Mouse (Mus musculus) liver, embryonic 11.5 days (tissue): ENCODE data around the gene Acr. TPM values are rescaled to one million over a fixed set of nuclear protein-coding genes. Genes with fewer than 3 reads are reported as not detected.

Source experiments
- ATAC-seq: fragments of 200-750 bp; cut with Nextera tagmentation; replicated peaks from 2 replicates; pipeline ENCODE4 v1.8.0; 2017; ENCODE audit warnings: moderate number of reproducible peaks, mild to moderate bottlenecking, moderate TSS enrichment, moderate library complexity; ENCODE audit not compliant: low FRiP score
- DNase-seq: peaks from one replicate; pipeline ENCODE4 v3.0.0-alpha.2; 2017; ENCODE audit warnings: low spot score
- H3K27ac ChIP-seq: fragments of 300-500 bp; sonication (generic); 2 replicates; pipeline ENCODE4 v1.5.1; 2014; ENCODE audit warnings: mild to moderate bottlenecking, low read depth, low read length, control low read depth
- H3K27me3 ChIP-seq: fragments of 300-500 bp; sonication (generic); replicated peaks from 2 replicates; pipeline ENCODE4 v1.6.1; 2014; ENCODE audit warnings: low read length, mixed read lengths; ENCODE audit not compliant: control insufficient read depth, insufficient read depth
- H3K36me3 ChIP-seq: fragments of 300-500 bp; sonication (generic); 2 replicates; pipeline ENCODE4 v1.6.1; 2014; ENCODE audit warnings: mild to moderate bottlenecking, low read length, moderate library complexity, mixed read lengths; ENCODE audit not compliant: control insufficient read depth, insufficient read depth
- H3K4me1 ChIP-seq: fragments of 300-500 bp; sonication (generic); replicated peaks from 2 replicates; pipeline ENCODE4 v1.6.1; 2014; ENCODE audit warnings: low read length, mixed read lengths; ENCODE audit not compliant: control insufficient read depth, insufficient read depth
- H3K4me2 ChIP-seq: fragments of 300-500 bp; sonication (generic); 2 replicates; pipeline ENCODE4 v1.6.1; 2014; ENCODE audit warnings: mild to moderate bottlenecking, control low read depth, moderate library complexity
- H3K4me3 ChIP-seq: fragments of 300-500 bp; sonication (generic); 2 replicates; pipeline ENCODE4 v1.5.1; 2014; ENCODE audit warnings: low read depth, low read length, control low read depth
- H3K9ac ChIP-seq: fragments of 300-500 bp; sonication (generic); 2 replicates; pipeline ENCODE4 v1.6.1; 2014; ENCODE audit warnings: low read depth, low read length, control low read depth
- H3K9me3 ChIP-seq: fragments of 300-500 bp; sonication (generic); 2 replicates; pipeline ENCODE4 v1.6.1; 2016; ENCODE audit warnings: low read length, inconsistent platforms, mixed read lengths; ENCODE audit not compliant: control insufficient read depth
- WGBS: fragments of 180-500 bp; shearing (Covaris S2); extraction: QIAGEN DNeasy Blood & Tissue Kit; methylation state at CpG from one replicate; pipeline ENCODE4 v1.1.7; 2014; 5-methylcytosine and 5-hydroxymethylcytosine counted together
- polyA plus RNA-seq: library from polyadenylated mRNA; unstranded; fragments of >200 nt; fragmentation: Nextera tagmentation; extraction: Ambion mirVana; gene quantifications from 2 replicates; pipeline ENCODE4 v1.2.1, GENCODE M21; 2014

Gene Acr
- polyA plus RNA-seq, 1 experiment from 2014 or later = 0.11 TPM

- Histone ChIP-seq H3K36me3 (no peaks in the 10 kb centered on the region), H3K27me3 (peaks cover 24% of the 10 kb centered on the region), H3K4me1 (peaks cover 9% of the 10 kb centered on the region; the same call in 1 of the 2 replicates), H3K4me3 (no peak overlapping the region), H3K4me2 (peak overlapping the region; percentile 19; the same call in 1 of the 2 replicates), H3K9me3 (no peaks in the 10 kb centered on the region), H3K9ac (no peak overlapping the region), H3K27ac (no peak overlapping the region)
- WGBS = 51% methylated on average over 23 of the region's 23 CpGs
- DNase-seq (peak; percentile 48), ATAC-seq (no peak)
Observed at GRCm38 (mm10) chr15:89556401-89557178, 11.5 kb upstream of the Acr start.

DNA sequence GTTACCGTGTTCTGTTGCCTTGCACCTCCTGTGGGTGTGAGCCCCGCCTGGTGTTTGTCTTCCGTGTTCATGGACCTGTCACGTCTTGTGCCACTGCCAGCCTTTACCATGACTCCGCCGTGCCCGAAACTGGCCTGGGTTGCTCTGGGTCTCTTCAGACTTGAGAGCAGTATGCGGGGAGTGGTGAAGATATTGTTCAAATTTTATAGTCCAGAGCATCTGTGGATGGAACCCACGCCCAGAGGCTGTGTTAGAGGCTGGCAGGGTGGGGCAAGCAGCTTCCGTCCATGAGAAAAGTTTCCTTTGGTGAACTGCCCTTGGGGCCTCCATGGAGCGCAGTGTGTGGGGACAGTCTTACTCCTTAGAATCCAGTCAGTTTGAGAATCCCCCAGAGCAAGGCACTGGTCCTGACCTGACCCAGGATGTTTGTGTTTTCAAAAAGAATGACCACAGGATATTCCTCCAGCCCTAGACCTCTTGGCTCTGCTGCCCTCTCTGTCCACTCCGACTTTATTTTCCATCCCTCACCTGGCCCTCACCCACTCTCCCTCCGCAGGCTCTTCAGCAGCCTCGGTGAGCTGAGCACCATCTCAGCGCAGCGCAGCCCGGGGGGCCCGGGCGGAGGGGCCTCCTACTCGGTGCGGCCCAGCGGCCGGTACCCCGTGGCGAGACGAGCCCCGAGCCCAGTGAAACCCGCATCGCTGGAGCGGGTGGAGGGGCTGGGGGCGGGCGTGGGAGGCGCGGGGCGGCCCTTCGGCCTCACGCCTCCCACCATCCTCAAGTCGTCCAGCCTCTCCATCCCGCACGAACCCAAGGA is 10.7 kb upstream of the Acr start:
- H3K4me2 ChIP-seq = peak overlapping the region; percentile 42
- 0 out of 2 replicates have a peak overlapping the region, but pooled peaks have one; percentile 25 for H3K4me3 ChIP-seq
- 48% methylated on average over 40 of the region's 40 CpGs for WGBS
- no peak overlapping the region for H3K27ac ChIP-seq
- peaks cover 24% of the 10 kb centered on the region for H3K27me3 ChIP-seq
- no peak overlapping the region for H3K9ac ChIP-seq
- no peaks in the 10 kb centered on the region for H3K36me3 ChIP-seq
- no peak; the same call in 1 of the 2 replicates for ATAC-seq
- no peaks in the 10 kb centered on the region for H3K9me3 ChIP-seq
- no peak for DNase-seq
- peaks cover 9% of the 10 kb centered on the region; the same call in 1 of the 2 replicates for H3K4me1 ChIP-seq

DNA sequence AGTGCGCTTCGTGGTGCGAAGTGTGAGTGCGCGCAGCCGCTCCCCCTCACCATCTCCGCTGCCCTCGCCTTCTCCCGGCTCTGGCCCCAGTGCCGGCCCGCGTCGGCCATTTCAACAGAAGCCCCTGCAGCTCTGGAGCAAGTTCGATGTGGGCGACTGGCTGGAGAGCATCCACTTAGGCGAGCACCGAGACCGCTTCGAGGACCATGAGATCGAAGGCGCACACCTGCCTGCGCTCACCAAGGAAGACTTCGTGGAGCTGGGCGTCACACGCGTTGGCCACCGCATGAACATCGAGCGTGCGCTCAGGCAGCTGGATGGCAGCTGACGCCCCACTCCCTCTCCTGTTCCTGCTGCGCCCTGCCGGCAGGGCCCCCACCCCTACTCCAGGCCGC is 10.1 kb upstream of the Acr start:
- H3K36me3 ChIP-seq = no peaks in the 10 kb centered on the region
- DNase-seq (peak; percentile 41), ATAC-seq (no peak)
- peaks cover 9% of the 10 kb centered on the region; the same call in 1 of the 2 replicates for H3K4me1 ChIP-seq
- H3K9ac ChIP-seq = no peak overlapping the region
- peak overlapping the region; percentile 42 for H3K4me2 ChIP-seq
- H3K4me3 ChIP-seq = 0 out of 2 replicates have a peak overlapping the region, but pooled peaks have one; percentile 25
- H3K27me3 ChIP-seq = peaks cover 24% of the 10 kb centered on the region
- 40% methylated on average over 33 of the region's 34 CpGs for WGBS
- H3K9me3 ChIP-seq = no peaks in the 10 kb centered on the region
- H3K27ac ChIP-seq = no peak overlapping the region

- WGBS = 54% methylated on average over 10 of the region's 10 CpGs
- Histone ChIP-seq H3K27me3 (peaks cover 24% of the 10 kb centered on the region), H3K4me1 (peaks cover 9% of the 10 kb centered on the region; the same call in 1 of the 2 replicates), H3K9ac (no peak overlapping the region), H3K36me3 (no peaks in the 10 kb centered on the region), H3K4me3 (no peak overlapping the region), H3K9me3 (no peaks in the 10 kb centered on the region), H3K4me2 (no peak overlapping the region), H3K27ac (no peak overlapping the region)
- ATAC-seq (no peak), DNase-seq (no peak)
Observed at GRCm38 (mm10) chr15:89559202-89559731, 8.9 kb upstream of the Acr start.

DNA sequence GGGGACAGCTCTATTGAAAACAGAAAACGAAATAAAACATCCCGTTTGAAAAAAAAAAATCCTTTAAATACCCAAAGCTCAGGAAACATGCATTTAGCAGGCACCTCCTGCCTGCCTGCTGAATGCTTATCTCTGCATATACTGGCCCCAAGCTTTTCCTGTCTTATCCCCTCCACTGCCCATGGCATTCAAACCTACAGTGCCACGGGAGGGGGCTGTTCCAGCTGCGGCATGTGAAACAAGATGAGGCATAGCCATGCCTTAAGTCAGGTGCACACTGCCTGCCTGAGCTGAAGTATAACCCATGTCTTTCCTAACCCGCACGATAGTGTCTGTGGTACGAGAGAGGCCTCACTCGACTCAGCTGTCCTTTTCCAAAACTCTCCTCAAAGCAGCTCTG is 4.0 kb downstream of the Acr start:
- peaks cover 4% of the 10 kb centered on the region; the same call in 1 of the 2 replicates for H3K4me1 ChIP-seq
- 42% methylated on average over 8 of the region's 8 CpGs for WGBS
- DNase-seq (no peak), ATAC-seq (peak; percentile 53)
- H3K36me3 ChIP-seq = no peaks in the 10 kb centered on the region
- H3K27ac ChIP-seq = no peak overlapping the region
- H3K9me3 ChIP-seq = no peaks in the 10 kb centered on the region
- no peak overlapping the region for H3K4me3 ChIP-seq
- H3K9ac ChIP-seq = no peak overlapping the region
- peak overlapping the region; percentile 4; the same call in 1 of the 2 replicates for H3K4me2 ChIP-seq
- H3K27me3 ChIP-seq = no peaks in the 10 kb centered on the region

DNA sequence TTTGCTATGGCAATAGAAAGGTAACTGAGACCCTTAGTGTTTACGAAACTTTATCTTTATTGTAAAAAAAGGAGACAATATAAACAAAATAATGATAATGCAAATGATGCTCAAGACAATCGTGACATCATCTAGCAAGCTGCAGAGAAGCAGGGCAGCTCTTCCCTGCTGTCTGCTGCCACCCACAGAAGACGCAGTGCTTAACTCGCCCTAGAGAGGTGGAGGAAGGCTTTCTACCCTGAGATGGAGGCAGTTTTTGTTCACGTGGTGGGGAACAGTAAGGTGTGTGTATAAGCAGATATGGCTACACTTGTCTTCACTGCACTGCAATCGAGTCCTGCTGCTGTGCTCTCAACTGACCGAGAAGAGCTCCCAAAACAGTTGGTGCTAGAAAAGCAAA is 14.4 kb downstream of the Acr start:
- 80% methylated on average over 7 of the region's 7 CpGs for WGBS
- Histone ChIP-seq H3K4me3 (no peak overlapping the region), H3K4me2 (no peak overlapping the region), H3K36me3 (no peaks in the 10 kb centered on the region), H3K4me1 (no peaks in the 10 kb centered on the region), H3K27me3 (no peaks in the 10 kb centered on the region), H3K9ac (no peak overlapping the region), H3K27ac (no peak overlapping the region), H3K9me3 (no peaks in the 10 kb centered on the region)
- DNase-seq (no peak), ATAC-seq (no peak)

DNA sequence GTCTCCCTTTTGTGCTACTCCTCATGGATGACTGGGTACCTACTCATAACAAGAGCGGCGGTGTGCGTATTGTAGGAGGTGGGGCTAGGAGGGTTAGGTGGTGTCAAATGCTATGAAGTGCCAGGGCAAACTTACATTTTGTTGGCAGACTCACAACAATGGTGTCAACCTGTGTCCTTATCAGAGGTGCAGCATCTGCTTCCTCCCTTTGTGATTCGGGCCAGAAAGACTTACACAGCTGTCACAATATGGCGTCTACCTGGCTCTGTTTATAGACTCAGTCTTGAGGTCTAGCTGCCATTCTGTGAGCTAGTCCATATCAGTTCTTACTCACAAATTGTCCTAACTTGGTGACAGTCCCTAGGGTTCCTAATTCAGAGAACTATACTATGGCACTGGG is 17.0 kb downstream of the Acr start:
- no peak for DNase-seq
- no peak overlapping the region for H3K4me2 ChIP-seq
- ATAC-seq = no peak

DNA sequence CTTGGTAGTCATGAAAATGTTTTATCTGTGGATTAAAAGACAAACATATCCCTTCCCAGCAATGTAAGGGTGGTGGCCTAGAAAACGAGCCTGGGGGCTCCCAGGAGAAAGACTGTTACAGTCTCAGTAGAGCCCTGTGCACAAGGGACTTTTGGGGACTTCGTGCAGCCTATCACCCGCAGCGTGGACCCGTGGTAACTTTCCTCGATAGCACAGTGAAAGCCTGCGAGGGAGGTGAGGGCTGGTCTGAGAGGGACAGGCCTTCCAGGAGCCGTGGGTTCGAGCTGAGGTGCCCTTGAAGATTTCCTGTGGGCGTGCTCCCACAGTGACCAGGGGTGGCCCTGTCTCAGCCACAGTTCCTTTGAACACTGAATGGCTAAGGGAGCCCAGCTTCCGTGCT is 17.5 kb downstream of the Acr start:
- no peak overlapping the region for H3K27ac ChIP-seq
- WGBS = 87% methylated on average over 11 of the region's 11 CpGs
- H3K9ac ChIP-seq = no peak overlapping the region
- DNase-seq = no peak
- no peak overlapping the region for H3K4me3 ChIP-seq
- no peak for ATAC-seq
- no peaks in the 10 kb centered on the region for H3K27me3 ChIP-seq
- no peaks in the 10 kb centered on the region for H3K4me1 ChIP-seq
- no peak overlapping the region for H3K4me2 ChIP-seq
- no peaks in the 10 kb centered on the region for H3K9me3 ChIP-seq
- no peaks in the 10 kb centered on the region for H3K36me3 ChIP-seq

More for the DNA sequence above, 17.0 kb downstream of the Acr start:
- no peak overlapping the region for H3K9ac ChIP-seq
- H3K27me3 ChIP-seq = no peaks in the 10 kb centered on the region
- no peaks in the 10 kb centered on the region for H3K9me3 ChIP-seq
- no peak overlapping the region for H3K27ac ChIP-seq
- 84% methylated on average over 5 of the region's 5 CpGs for WGBS
- H3K4me3 ChIP-seq = no peak overlapping the region
- H3K4me1 ChIP-seq = no peaks in the 10 kb centered on the region
- H3K36me3 ChIP-seq = no peaks in the 10 kb centered on the region
